Mouse (Mus musculus): ENCODE results near the gene Ubap1.

Gene Ubap1

GRCm38 (mm10) chr4:41348584-41349198 is at the start of gene Ubap1:
Gene Ubap1, plus strand, starts transcription at chr4:41348996.
- peak; percentile 71 to 83 for DNase-seq (ENCODE audit: low spot score in 2 of 2)

- DNase-seq (ENCODE audit: low spot score in 2 of 2): no peak
Measured at GRCm38 (mm10) chr4:41303671-41304070, 45.1 kb upstream of the Ubap1 start.

- no peak for DNase-seq (ENCODE audit: low spot score in 2 of 2)
Measured at GRCm38 (mm10) chr4:41304302-41304701, 44.5 kb upstream of the Ubap1 start.

- DNase-seq (ENCODE audit: low spot score in 2 of 2): no peak
Measured at GRCm38 (mm10) chr4:41307406-41307805, 41.4 kb upstream of the Ubap1 start.

- no peak for DNase-seq (ENCODE audit: low spot score in 2 of 2)
Measured at GRCm38 (mm10) chr4:41310567-41311563, 37.9 kb upstream of the Ubap1 start.

- no peak for DNase-seq (ENCODE audit: low spot score in 2 of 2)
Measured at GRCm38 (mm10) chr4:41313722-41314121, 35.1 kb upstream of the Ubap1 start.

- DNase-seq (ENCODE audit: low spot score in 2 of 2): peak; percentile 83 to 90
Measured at GRCm38 (mm10) chr4:41314141-41315129, 34.4 kb upstream of the Ubap1 start, which contains the start of gene Dcaf12. Gene Dcaf12, minus strand, starts transcription at chr4:41314889.

GRCm38 (mm10) chr4:41315173-41315572 is 33.6 kb upstream of the Ubap1 start:
- DNase-seq (ENCODE audit: low spot score in 2 of 2): peak in 1 of 2 experiments; percentile 15

GRCm38 (mm10) chr4:41318267-41318666 is 30.5 kb upstream of the Ubap1 start:
- no peak for DNase-seq (ENCODE audit: low spot score in 2 of 2)

- no peak for DNase-seq (ENCODE audit: low spot score in 2 of 2)
Measured at GRCm38 (mm10) chr4:41320971-41321370, 27.8 kb upstream of the Ubap1 start.

- no peak for DNase-seq (ENCODE audit: low spot score in 2 of 2)
Measured at GRCm38 (mm10) chr4:41326876-41327275, 21.9 kb upstream of the Ubap1 start.

- DNase-seq (ENCODE audit: low spot score in 2 of 2): no peak
Measured at GRCm38 (mm10) chr4:41329481-41329880, 19.3 kb upstream of the Ubap1 start.

GRCm38 (mm10) chr4:41331085-41331484 is 17.7 kb upstream of the Ubap1 start:
- no peak for DNase-seq (ENCODE audit: low spot score in 2 of 2)

GRCm38 (mm10) chr4:41331698-41332421 is 16.9 kb upstream of the Ubap1 start:
- no peak for DNase-seq (ENCODE audit: low spot score in 2 of 2)

GRCm38 (mm10) chr4:41336546-41336945 is 12.2 kb upstream of the Ubap1 start:
- DNase-seq (ENCODE audit: low spot score in 2 of 2): no peak

GRCm38 (mm10) chr4:41340912-41341550 is 7.8 kb upstream of the Ubap1 start:
- no peak for DNase-seq (ENCODE audit: low spot score in 2 of 2)

- no peak for DNase-seq (ENCODE audit: low spot score in 2 of 2)
Measured at GRCm38 (mm10) chr4:41346011-41346410, 2.8 kb upstream of the Ubap1 start.

- no peak for DNase-seq (ENCODE audit: low spot score in 2 of 2)
Measured at GRCm38 (mm10) chr4:41347839-41348238, 957 bp upstream of the Ubap1 start.

- DNase-seq (ENCODE audit: low spot score in 2 of 2): no peak
Measured at GRCm38 (mm10) chr4:41349199-41349591, 399 bp downstream of the Ubap1 start.

GRCm38 (mm10) chr4:41352758-41353157 is 4.0 kb downstream of the Ubap1 start:
- DNase-seq (ENCODE audit: low spot score in 2 of 2): no peak
